Mouse (Mus musculus) yolk sac, embryonic 10.5 days (tissue): Measurements from ENCODE around the gene Gm7714.
"Not testable (repeated sequence)": the region's sequence is repeated elsewhere in the genome, so short reads cannot be mapped to it uniquely, and the experiment has no call there.

Experiments
- DNase-seq: peaks from one replicate; pipeline ENCODE4 v3.0.0-alpha.2; 2017; ENCODE audit warnings: low spot score

The Gm7714 gene

GRCm38 (mm10) chr5:88268619-88269018, at the start of gene Gm7714:
Gene Gm7714, plus strand, starts transcription at chr5:88268919.
- DNase-seq: no peak

DNA sequence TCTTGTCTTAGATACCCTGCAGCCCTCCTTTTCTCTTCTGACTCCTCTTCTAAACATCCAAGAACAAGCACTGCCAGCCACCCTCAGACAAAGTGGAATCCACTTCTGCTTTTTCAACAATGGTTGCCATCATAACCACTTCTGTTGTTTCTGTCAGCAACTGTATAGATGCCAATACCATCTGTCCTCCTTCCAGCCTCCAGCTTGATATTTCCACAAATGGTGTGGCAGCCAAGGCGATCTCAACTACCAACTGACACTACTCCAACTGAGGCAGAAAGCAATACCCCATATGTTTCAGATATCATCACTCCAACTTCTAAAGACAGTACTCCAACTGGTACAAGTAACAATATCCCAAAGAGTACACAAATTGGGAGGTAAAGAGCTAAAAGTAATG, 12.2 kb upstream of the Gm7714 start:
- DNase-seq: no peak

- not testable (repeated sequence) for DNase-seq
These were observed 42.6 kb downstream of the Gm7714 start for GRCm38 (mm10) chr5:88311307-88311706.

DNA sequence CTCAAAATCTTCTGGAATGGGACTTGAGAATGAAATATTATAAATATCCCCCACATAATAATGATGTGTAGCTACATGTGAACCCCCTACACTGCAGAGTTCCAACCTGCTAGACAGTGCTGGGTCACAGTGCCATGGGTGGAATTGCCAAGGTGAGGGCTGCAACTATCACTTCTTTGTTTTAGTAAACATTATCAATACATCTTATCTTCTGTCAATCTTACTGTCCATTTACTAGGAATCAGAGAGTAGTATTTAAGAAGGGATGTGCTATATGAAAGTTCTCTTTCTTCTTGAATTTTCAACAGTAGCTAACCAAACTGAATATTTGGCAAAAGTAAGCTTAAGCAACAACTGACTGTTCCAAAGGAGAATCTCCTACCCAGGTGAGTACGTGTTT, 48.3 kb downstream of the Gm7714 start, which contains the start of gene Prol1:
Prol1 (plus strand) TSS at position 301 of the 400 bp plus-strand sequence.
- DNase-seq: no peak
